Mouse (Mus musculus): ENCODE data around the gene Kif13a. TPM values are rescaled to one million over a fixed set of nuclear protein-coding genes. Genes with fewer than 3 reads are reported as not detected.

The Kif13a gene
- polyA plus RNA-seq, 1 experiment from 2014 or later = 11.7 TPM

DNA sequence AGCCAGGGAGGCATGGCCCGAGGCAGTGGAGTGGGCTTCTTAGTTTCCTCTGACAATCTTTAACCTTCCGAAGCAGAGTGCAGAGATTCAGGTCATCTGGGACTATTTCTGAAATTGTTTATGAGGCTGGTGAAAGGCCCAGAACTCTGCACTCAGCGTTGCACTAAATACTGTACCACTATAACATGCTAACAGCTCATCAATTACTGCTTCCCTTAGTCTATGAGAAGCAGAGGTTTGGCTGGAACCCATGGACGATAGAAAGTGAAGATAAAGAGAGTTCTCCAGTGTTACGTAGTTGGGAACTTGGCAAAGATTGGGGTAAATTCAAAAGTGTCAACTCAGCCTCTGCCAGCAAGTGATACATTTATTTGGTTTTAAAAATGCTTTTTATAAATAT is 176.4 kb downstream of the Kif13a start:
- H3K9me3 ChIP-seq (ENCODE audit: control insufficient read depth, low read length) = no peaks in the 10 kb centered on the region
- no peak overlapping the region for H3K4me3 ChIP-seq (ENCODE audit: low read length)
- H3K36me3 ChIP-seq (ENCODE audit: control insufficient read depth, insufficient read depth, low read length) = peaks cover 21% of the 10 kb centered on the region
- WGBS = 49% methylated on average over 5 of the region's 5 CpGs
- ATAC-seq (ENCODE audit: low read depth) = peak; percentile 79
- no peaks in the 10 kb centered on the region for H3K27me3 ChIP-seq (ENCODE audit: control insufficient read depth, insufficient read depth, low read depth, low read length)
- H3K27ac ChIP-seq (ENCODE audit: low read length) = peak overlapping the region; percentile 73
- no peak overlapping the region for H3K9ac ChIP-seq (ENCODE audit: low read length)
- H3K4me2 ChIP-seq (ENCODE audit: low read depth, low read length) = no peak overlapping the region
- peaks cover 11% of the 10 kb centered on the region for H3K4me1 ChIP-seq (replicated peaks; ENCODE audit: control insufficient read depth, insufficient read depth, low read length)

DNA sequence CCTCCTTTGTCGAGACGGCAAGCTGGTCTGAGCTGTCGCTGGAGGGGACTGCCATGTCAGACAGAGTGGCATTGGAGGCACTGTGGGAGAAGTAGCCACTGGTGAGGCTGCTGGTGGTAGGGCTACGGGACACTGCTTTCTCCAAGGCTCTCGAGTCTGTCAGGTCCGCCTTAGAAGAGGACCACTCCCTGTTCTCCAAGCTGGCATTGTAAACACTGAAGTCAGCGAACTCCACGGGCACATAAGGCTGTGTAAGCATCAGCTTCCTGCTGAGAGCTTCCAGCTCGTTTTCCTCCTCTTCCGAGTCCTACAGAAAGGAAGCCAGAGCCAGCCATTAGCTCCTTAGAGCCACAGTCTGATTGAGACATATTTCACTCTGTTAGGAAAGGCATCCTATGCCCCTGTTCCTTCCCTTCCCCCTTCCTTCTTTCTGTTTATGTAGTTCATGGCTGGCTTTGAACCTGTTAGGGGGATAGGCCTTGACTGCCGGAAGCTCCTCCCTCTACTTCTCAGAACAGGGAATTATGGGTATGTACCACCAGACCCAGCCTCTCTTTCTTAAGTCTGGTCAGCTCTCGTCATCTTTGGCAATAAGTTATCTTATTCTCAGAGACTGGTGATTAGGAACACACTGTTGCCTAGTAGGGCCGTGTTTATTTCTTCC is 177.0 kb downstream of the Kif13a start:
- ATAC-seq (ENCODE audit: low read depth) = peak; percentile 67
- Histone ChIP-seq H3K27ac (ENCODE audit: low read length) (peak overlapping the region; percentile 73), H3K9me3 (ENCODE audit: control insufficient read depth, low read length) (no peaks in the 10 kb centered on the region), H3K4me2 (ENCODE audit: low read depth, low read length) (no peak overlapping the region), H3K27me3 (ENCODE audit: control insufficient read depth, insufficient read depth, low read depth, low read length) (no peaks in the 10 kb centered on the region), H3K4me1 (replicated peaks; ENCODE audit: control insufficient read depth, insufficient read depth, low read length) (peaks cover 11% of the 10 kb centered on the region), H3K36me3 (ENCODE audit: control insufficient read depth, insufficient read depth, low read length) (peaks cover 19% of the 10 kb centered on the region), H3K9ac (ENCODE audit: low read length) (no peak overlapping the region), H3K4me3 (ENCODE audit: low read length) (no peak overlapping the region)
- WGBS = 54% methylated on average over 13 of the region's 13 CpGs

DNA sequence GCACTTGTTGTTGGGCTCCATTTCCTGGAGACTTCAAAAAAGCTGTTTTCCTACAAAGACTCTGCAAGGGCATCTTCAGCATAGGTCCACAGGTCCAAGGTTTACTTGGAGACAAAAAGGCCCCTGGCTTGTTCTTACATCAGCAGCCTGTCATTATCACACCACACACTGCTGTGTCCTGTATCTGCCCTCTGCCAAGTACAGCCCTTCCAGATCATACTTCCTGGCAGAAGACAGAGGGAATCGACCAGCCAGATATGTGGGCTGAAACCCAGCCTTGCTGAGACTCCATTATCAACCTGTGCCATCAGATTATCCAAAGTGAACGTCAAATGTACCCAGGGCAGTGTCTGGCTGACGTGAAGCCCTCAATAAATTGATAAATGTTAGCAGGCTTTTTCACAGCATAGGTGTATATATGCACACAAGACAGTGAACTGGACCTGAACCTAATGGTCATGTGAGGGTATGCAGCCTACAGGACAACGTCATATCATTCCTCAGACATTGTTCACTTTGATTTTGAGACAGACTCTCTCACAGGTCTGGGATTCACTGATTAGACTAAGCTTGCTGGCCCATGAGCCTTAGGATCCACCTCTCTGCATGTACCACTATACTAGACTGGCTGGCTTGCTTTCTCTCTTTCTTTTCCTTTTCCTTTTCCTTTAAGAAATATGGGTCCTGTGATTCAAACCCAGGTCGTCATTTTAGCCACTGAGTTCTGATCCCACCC is 181.4 kb downstream of the Kif13a start:
- H3K4me2 ChIP-seq (ENCODE audit: low read depth, low read length) = no peak overlapping the region
- ATAC-seq (ENCODE audit: low read depth) = no peak
- H3K4me1 ChIP-seq (replicated peaks; ENCODE audit: control insufficient read depth, insufficient read depth, low read length) = peaks cover 10% of the 10 kb centered on the region
- H3K27me3 ChIP-seq (ENCODE audit: control insufficient read depth, insufficient read depth, low read depth, low read length) = no peaks in the 10 kb centered on the region
- no peak overlapping the region for H3K27ac ChIP-seq (ENCODE audit: low read length)
- 66% methylated on average over 5 of the region's 5 CpGs for WGBS
- H3K4me3 ChIP-seq (ENCODE audit: low read length) = no peak overlapping the region
- H3K9me3 ChIP-seq (ENCODE audit: control insufficient read depth, low read length) = no peaks in the 10 kb centered on the region
- H3K9ac ChIP-seq (ENCODE audit: low read length) = no peak overlapping the region
- H3K36me3 ChIP-seq (ENCODE audit: control insufficient read depth, insufficient read depth, low read length) = peaks cover 16% of the 10 kb centered on the region

DNA sequence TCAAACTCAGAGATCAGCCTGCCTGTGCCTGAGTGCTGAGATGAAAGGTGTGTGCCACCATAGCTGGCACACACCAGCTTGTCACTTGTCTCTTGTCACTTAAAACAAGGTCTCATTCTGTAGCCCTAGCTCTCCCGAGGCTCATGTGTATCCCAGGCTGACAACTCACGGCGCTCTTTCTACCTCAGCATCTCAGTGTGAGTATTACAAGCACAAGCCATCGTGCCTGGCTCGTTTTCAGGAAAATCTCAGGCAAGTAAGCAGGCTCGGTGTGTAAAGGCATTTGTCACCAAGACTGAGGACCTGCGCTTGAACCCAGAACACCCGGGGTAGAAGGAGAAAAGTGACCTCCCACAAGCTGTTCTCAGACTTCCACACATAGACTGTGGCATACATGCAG is 185.8 kb downstream of the Kif13a start:
- H3K4me3 ChIP-seq (ENCODE audit: low read length) = no peak overlapping the region
- no peak for ATAC-seq (ENCODE audit: low read depth)

DNA sequence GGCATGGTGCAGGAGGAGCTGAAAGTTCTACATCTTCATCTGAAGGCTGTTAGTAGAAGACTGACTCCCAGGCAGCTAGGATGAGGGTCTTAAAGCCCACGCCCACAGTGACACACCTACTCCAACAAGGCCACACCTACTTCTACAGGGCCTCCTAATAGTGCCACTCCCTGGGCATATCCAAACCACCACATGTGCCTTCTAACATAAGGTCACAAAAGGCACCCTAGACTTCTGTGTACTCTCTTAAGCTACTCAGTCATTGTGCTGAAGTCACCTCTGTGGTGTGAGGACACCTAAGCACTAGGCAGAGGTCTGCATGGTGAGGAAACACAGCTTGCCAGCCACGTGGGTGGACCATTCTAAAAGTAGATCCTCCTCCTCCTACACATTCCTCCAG is 187.3 kb downstream of the Kif13a start:
- no peaks in the 10 kb centered on the region for H3K4me1 ChIP-seq (replicated peaks; ENCODE audit: control insufficient read depth, insufficient read depth, low read length)
- no peak for ATAC-seq (ENCODE audit: low read depth)
- no peaks in the 10 kb centered on the region for H3K27me3 ChIP-seq (ENCODE audit: control insufficient read depth, insufficient read depth, low read depth, low read length)
- no peak overlapping the region for H3K4me2 ChIP-seq (ENCODE audit: low read depth, low read length)
- H3K27ac ChIP-seq (ENCODE audit: low read length) = no peak overlapping the region
- H3K9me3 ChIP-seq (ENCODE audit: control insufficient read depth, low read length) = no peaks in the 10 kb centered on the region
- H3K4me3 ChIP-seq (ENCODE audit: low read length) = no peak overlapping the region
- no peaks in the 10 kb centered on the region for H3K36me3 ChIP-seq (ENCODE audit: control insufficient read depth, insufficient read depth, low read length)
- no peak overlapping the region for H3K9ac ChIP-seq (ENCODE audit: low read length)
- WGBS = 62% methylated on average over 2 of the region's 2 CpGs

More for the DNA sequence above, 185.8 kb downstream of the Kif13a start:
- no peaks in the 10 kb centered on the region for H3K36me3 ChIP-seq (ENCODE audit: control insufficient read depth, insufficient read depth, low read length)
- H3K4me1 ChIP-seq (replicated peaks; ENCODE audit: control insufficient read depth, insufficient read depth, low read length) = no peaks in the 10 kb centered on the region
- H3K9me3 ChIP-seq (ENCODE audit: control insufficient read depth, low read length) = no peaks in the 10 kb centered on the region
- H3K4me2 ChIP-seq (ENCODE audit: low read depth, low read length) = no peak overlapping the region
- H3K27me3 ChIP-seq (ENCODE audit: control insufficient read depth, insufficient read depth, low read depth, low read length) = no peaks in the 10 kb centered on the region
- no peak overlapping the region for H3K9ac ChIP-seq (ENCODE audit: low read length)
- WGBS = 76% methylated on average over 8 of the region's 8 CpGs
- H3K27ac ChIP-seq (ENCODE audit: low read length) = no peak overlapping the region

DNA sequence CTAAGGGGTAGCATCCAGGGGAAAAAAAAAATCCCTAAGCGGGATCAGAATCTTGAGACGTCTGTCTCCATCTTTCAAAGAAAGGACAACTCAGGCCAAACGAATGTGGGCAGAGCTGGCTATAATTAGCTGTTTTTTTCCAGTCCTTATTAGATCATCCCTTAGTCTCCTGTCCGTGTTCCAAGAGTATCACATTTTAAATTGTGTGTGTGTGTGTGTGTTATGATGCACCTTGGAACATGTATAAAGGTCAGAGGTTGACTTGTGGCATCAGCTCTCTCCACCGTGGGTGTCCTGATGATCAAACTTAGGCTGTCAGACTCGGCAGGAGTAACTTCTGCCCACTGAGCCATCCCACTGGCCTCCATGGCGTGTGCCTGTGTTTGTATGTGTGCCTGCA is 190.2 kb downstream of the Kif13a start:
- H3K27ac ChIP-seq (ENCODE audit: low read length) = no peak overlapping the region
- H3K36me3 ChIP-seq (ENCODE audit: control insufficient read depth, insufficient read depth, low read length) = no peaks in the 10 kb centered on the region
- H3K4me1 ChIP-seq (replicated peaks; ENCODE audit: control insufficient read depth, insufficient read depth, low read length) = peaks cover 5% of the 10 kb centered on the region; the same call in 1 of the 2 replicates
- no peak for ATAC-seq (ENCODE audit: low read depth)
- no peak overlapping the region for H3K9ac ChIP-seq (ENCODE audit: low read length)
- no peaks in the 10 kb centered on the region for H3K9me3 ChIP-seq (ENCODE audit: control insufficient read depth, low read length)
- H3K4me2 ChIP-seq (ENCODE audit: low read depth, low read length) = no peak overlapping the region
- H3K27me3 ChIP-seq (ENCODE audit: control insufficient read depth, insufficient read depth, low read depth, low read length) = no peaks in the 10 kb centered on the region
- WGBS = 68% methylated on average over 7 of the region's 7 CpGs
- no peak overlapping the region for H3K4me3 ChIP-seq (ENCODE audit: low read length)

DNA sequence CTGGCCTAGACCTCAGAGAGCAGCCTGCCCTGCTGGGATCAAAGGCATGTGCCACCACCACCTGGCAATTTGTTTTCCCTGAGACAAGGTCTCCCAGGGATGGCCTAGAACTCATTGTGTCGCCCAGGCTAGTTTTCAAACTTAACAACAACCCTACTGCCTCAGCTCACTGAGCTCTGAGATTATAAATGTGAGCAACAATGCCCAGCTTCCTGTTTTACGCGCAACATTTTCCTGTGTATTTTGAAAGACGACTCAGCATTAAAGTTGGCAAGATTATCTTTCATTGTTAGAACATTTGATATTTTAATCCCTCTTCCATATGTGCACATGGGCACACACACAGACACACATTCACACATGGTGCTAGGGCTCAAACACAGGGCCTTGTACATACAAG is 192.2 kb downstream of the Kif13a start:
- H3K27ac ChIP-seq (ENCODE audit: low read length) = no peak overlapping the region
- H3K4me2 ChIP-seq (ENCODE audit: low read depth, low read length) = no peak overlapping the region
- no peaks in the 10 kb centered on the region for H3K9me3 ChIP-seq (ENCODE audit: control insufficient read depth, low read length)
- no peak overlapping the region for H3K4me3 ChIP-seq (ENCODE audit: low read length)
- no peaks in the 10 kb centered on the region for H3K27me3 ChIP-seq (ENCODE audit: control insufficient read depth, insufficient read depth, low read depth, low read length)
- no peak overlapping the region for H3K9ac ChIP-seq (ENCODE audit: low read length)
- peaks cover 5% of the 10 kb centered on the region; the same call in 1 of the 2 replicates for H3K4me1 ChIP-seq (replicated peaks; ENCODE audit: control insufficient read depth, insufficient read depth, low read length)
- WGBS = 65% methylated on average over 4 of the region's 4 CpGs
- H3K36me3 ChIP-seq (ENCODE audit: control insufficient read depth, insufficient read depth, low read length) = no peaks in the 10 kb centered on the region
- no peak for ATAC-seq (ENCODE audit: low read depth)

DNA sequence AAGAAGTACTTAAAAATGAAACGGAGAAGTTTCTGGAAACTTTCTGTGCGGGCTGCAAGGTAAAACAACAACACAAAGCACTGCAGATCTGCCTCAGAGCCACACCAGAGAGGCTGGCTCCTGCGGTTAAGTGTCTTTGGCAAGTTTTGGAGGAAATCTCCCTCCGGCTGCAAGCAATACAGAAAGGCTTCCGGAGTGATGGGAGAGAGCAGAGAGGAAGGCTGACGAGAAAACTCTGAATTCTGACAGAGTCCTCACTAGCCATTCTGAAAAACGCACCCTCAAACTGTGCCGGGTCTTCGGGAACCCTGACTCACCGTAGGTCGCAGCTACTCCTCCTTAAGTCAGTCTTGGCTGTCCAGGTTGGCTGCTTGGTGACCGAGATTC is 193.2 kb downstream of the Kif13a start:
- Histone ChIP-seq H3K9ac (ENCODE audit: low read length) (peak overlapping the region; percentile 62), H3K27ac (ENCODE audit: low read length) (peak overlapping the region; percentile 37), H3K4me2 (ENCODE audit: low read depth, low read length) (peak overlapping the region; percentile 91), H3K4me1 (replicated peaks; ENCODE audit: control insufficient read depth, insufficient read depth, low read length) (peaks cover 5% of the 10 kb centered on the region; the same call in 1 of the 2 replicates), H3K4me3 (ENCODE audit: low read length) (peak overlapping the region; percentile 57), H3K36me3 (ENCODE audit: control insufficient read depth, insufficient read depth, low read length) (no peaks in the 10 kb centered on the region), H3K9me3 (ENCODE audit: control insufficient read depth, low read length) (no peaks in the 10 kb centered on the region), H3K27me3 (ENCODE audit: control insufficient read depth, insufficient read depth, low read depth, low read length) (no peaks in the 10 kb centered on the region)
- under 1% methylated on average over 12 of the region's 12 CpGs for WGBS
- peak; percentile 48; the same call in 1 of the 2 replicates for ATAC-seq (ENCODE audit: low read depth)

DNA sequence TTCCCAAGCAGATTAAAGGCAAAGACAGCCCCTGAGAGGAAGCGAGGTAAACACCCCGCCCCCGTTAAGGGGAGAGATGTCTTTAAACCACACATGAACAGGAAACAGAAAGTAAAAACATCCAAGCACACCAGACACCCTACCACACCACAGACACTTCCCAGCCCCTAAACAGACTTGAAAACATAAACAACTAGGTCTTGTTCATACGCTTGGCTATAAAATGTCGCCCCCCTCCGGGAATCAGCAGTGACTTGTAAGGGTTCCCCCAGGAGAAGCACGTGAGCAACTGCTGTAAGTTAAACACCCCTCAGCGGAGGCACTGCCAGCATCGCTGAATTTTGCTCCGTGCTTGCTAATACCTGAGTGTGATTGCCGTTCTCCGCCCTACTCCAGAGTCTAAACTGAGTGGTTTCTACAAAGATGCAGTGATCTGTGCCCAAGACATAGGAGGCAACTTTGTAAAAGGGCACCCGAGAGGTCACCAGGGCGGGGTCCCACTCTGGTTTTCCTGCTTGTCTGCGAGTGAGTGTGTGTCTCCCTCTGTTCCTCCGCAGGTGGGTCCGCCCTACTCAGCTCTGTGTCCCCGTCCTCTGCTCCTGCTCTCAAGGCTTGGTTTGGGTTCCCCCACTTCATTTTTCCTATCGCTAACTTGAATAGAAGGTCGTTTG is 193.7 kb downstream of the Kif13a start:
- H3K4me3 ChIP-seq (ENCODE audit: low read length) = peak overlapping the region; percentile 57
- 1% methylated on average over 20 of the region's 20 CpGs for WGBS
- H3K4me1 ChIP-seq (replicated peaks; ENCODE audit: control insufficient read depth, insufficient read depth, low read length) = peaks cover 5% of the 10 kb centered on the region; the same call in 1 of the 2 replicates
- peak overlapping the region; percentile 91 for H3K4me2 ChIP-seq (ENCODE audit: low read depth, low read length)
- no peaks in the 10 kb centered on the region for H3K9me3 ChIP-seq (ENCODE audit: control insufficient read depth, low read length)
- H3K36me3 ChIP-seq (ENCODE audit: control insufficient read depth, insufficient read depth, low read length) = no peaks in the 10 kb centered on the region
- peak overlapping the region; percentile 37 for H3K27ac ChIP-seq (ENCODE audit: low read length)
- peak overlapping the region; percentile 62 for H3K9ac ChIP-seq (ENCODE audit: low read length)
- H3K27me3 ChIP-seq (ENCODE audit: control insufficient read depth, insufficient read depth, low read depth, low read length) = no peaks in the 10 kb centered on the region
- peak; percentile 79 for ATAC-seq (ENCODE audit: low read depth)
